Mouse (Mus musculus): Measurements from ENCODE around the gene Lrrc4. TPM values are rescaled to one million over a fixed set of nuclear protein-coding genes. Genes with fewer than 3 reads are reported as not detected.
A peak's percentile ranks its signal among the peaks of the same experiment; 100 is the strongest.

The Lrrc4 gene
- polyA plus RNA-seq, 1 experiment from 2014 or later, result 1.1 TPM

DNA sequence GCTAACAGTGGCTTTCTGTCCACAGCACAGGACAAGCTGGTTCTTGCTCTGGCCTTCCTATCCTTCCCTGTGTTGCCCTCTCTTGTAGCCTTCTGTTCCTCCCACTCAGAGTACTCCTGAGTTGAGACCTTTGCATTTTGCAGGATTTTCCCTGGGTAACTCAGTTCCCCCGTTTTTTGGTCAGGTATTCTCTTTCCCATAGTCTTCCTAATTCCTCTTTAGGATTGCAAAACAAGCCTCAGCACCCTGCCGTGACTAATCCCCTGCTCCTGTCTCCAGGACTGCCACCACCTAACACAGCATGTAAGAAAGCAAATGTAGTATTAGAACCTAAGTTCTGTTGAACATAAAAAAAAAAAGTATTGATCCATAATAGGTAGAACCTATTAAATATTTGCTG, 60.2 kb downstream of the Lrrc4 start:
- Histone ChIP-seq H3K27ac (replicated peaks; ENCODE audit: low read depth, low read length) (no peak overlapping the region), H3K9ac (replicated peaks; ENCODE audit: low read length) (no peak overlapping the region), H3K4me2 (ENCODE audit: low read depth, low read length) (no peak overlapping the region), H3K36me3 (replicated peaks; ENCODE audit: control insufficient read depth, insufficient read depth, low read depth, low read length) (no peaks in the 10 kb centered on the region), H3K4me3 (ENCODE audit: low read depth, low read length) (no peak overlapping the region), H3K4me1 (ENCODE audit: control insufficient read depth, insufficient read depth, low read length) (no peaks in the 10 kb centered on the region), H3K27me3 (ENCODE audit: control insufficient read depth, insufficient read depth, low read length) (no peaks in the 10 kb centered on the region), H3K9me3 (replicated peaks; ENCODE audit: control insufficient read depth, low read length) (no peaks in the 10 kb centered on the region)
- DNase-seq (ENCODE audit: low spot score), result no peak
- WGBS, result 27% methylated on average over 2 of the region's 2 CpGs
- ATAC-seq (replicated peaks; ENCODE audit: insufficient number of reproducible peaks, low FRiP score, low TSS enrichment, low read depth), result no peak

- Histone ChIP-seq H3K9ac (replicated peaks; ENCODE audit: low read length) (no peak overlapping the region), H3K27me3 (ENCODE audit: control insufficient read depth, insufficient read depth, low read length) (no peaks in the 10 kb centered on the region), H3K4me2 (ENCODE audit: low read depth, low read length) (no peak overlapping the region), H3K9me3 (replicated peaks; ENCODE audit: control insufficient read depth, low read length) (no peaks in the 10 kb centered on the region), H3K36me3 (replicated peaks; ENCODE audit: control insufficient read depth, insufficient read depth, low read depth, low read length) (no peaks in the 10 kb centered on the region), H3K4me1 (ENCODE audit: control insufficient read depth, insufficient read depth, low read length) (no peaks in the 10 kb centered on the region), H3K27ac (replicated peaks; ENCODE audit: low read depth, low read length) (no peak overlapping the region), H3K4me3 (ENCODE audit: low read depth, low read length) (no peak overlapping the region)
- WGBS, result 92% methylated on average over 6 of the region's 6 CpGs
- ATAC-seq (replicated peaks; ENCODE audit: insufficient number of reproducible peaks, low FRiP score, low TSS enrichment, low read depth) (no peak), DNase-seq (ENCODE audit: low spot score) (no peak)
These were observed 63.6 kb downstream of the Lrrc4 start for GRCm38 (mm10) chr6:28767891-28768481.

- ATAC-seq (replicated peaks; ENCODE audit: insufficient number of reproducible peaks, low FRiP score, low TSS enrichment, low read depth) (no peak), DNase-seq (ENCODE audit: low spot score) (no peak)
- H3K36me3 ChIP-seq (replicated peaks; ENCODE audit: control insufficient read depth, insufficient read depth, low read depth, low read length), result no peaks in the 10 kb centered on the region
- H3K27me3 ChIP-seq (ENCODE audit: control insufficient read depth, insufficient read depth, low read length), result no peaks in the 10 kb centered on the region
- WGBS, result 86% methylated on average over 3 of the region's 3 CpGs
- H3K4me1 ChIP-seq (ENCODE audit: control insufficient read depth, insufficient read depth, low read length), result no peaks in the 10 kb centered on the region
- H3K9ac ChIP-seq (replicated peaks; ENCODE audit: low read length), result no peak overlapping the region
- no peak overlapping the region for H3K4me3 ChIP-seq (ENCODE audit: low read depth, low read length)
- H3K27ac ChIP-seq (replicated peaks; ENCODE audit: low read depth, low read length), result no peak overlapping the region
- H3K4me2 ChIP-seq (ENCODE audit: low read depth, low read length), result no peak overlapping the region
- no peaks in the 10 kb centered on the region for H3K9me3 ChIP-seq (replicated peaks; ENCODE audit: control insufficient read depth, low read length)
These were observed 64.9 kb downstream of the Lrrc4 start for GRCm38 (mm10) chr6:28766622-28767021.

DNA sequence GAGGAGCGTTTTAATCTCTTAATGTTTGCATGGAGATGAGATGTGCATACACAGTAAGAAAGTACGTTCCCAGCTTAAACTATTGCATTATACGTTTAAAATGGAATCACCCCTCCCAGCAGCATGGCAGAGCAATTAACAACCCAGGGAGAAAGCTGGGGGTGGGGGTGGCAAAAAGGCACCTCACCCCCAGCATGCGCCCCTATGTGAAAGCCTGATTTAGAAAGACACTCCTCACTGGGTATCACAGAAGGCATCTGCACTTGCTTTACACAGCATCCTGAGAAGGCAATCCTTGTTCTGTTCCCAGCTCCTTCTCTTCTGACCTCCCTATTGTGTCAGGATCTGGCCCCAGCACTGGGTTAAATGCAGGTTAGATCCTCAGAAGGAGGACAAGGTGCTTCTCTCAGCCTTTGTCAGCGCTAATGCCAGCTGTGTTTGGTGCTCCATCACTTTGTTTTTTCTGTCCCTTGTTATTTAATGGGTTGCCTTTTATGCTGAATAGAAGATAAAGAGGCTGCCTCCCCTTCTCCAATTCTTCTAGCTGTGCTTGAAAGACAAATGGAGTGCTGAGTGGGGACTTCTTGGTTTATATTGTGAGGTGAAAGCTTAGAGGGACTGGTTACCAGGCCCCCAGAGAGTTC, 69.3 kb downstream of the Lrrc4 start:
- Histone ChIP-seq H3K4me2 (ENCODE audit: low read depth, low read length) (no peak overlapping the region), H3K9me3 (replicated peaks; ENCODE audit: control insufficient read depth, low read length) (no peaks in the 10 kb centered on the region), H3K4me1 (ENCODE audit: control insufficient read depth, insufficient read depth, low read length) (no peaks in the 10 kb centered on the region), H3K27ac (replicated peaks; ENCODE audit: low read depth, low read length) (no peak overlapping the region), H3K36me3 (replicated peaks; ENCODE audit: control insufficient read depth, insufficient read depth, low read depth, low read length) (no peaks in the 10 kb centered on the region), H3K4me3 (ENCODE audit: low read depth, low read length) (no peak overlapping the region), H3K27me3 (ENCODE audit: control insufficient read depth, insufficient read depth, low read length) (no peaks in the 10 kb centered on the region), H3K9ac (replicated peaks; ENCODE audit: low read length) (no peak overlapping the region)
- WGBS, result 29% methylated on average over 5 of the region's 5 CpGs
- DNase-seq (ENCODE audit: low spot score) (no peak), ATAC-seq (replicated peaks; ENCODE audit: insufficient number of reproducible peaks, low FRiP score, low TSS enrichment, low read depth) (no peak)

- Histone ChIP-seq H3K4me3 (ENCODE audit: low read depth, low read length) (no peak overlapping the region), H3K9me3 (replicated peaks; ENCODE audit: control insufficient read depth, low read length) (no peaks in the 10 kb centered on the region), H3K4me1 (ENCODE audit: control insufficient read depth, insufficient read depth, low read length) (no peaks in the 10 kb centered on the region), H3K27ac (replicated peaks; ENCODE audit: low read depth, low read length) (no peak overlapping the region), H3K4me2 (ENCODE audit: low read depth, low read length) (no peak overlapping the region), H3K27me3 (ENCODE audit: control insufficient read depth, insufficient read depth, low read length) (no peaks in the 10 kb centered on the region), H3K9ac (replicated peaks; ENCODE audit: low read length) (no peak overlapping the region), H3K36me3 (replicated peaks; ENCODE audit: control insufficient read depth, insufficient read depth, low read depth, low read length) (no peaks in the 10 kb centered on the region)
- ATAC-seq (replicated peaks; ENCODE audit: insufficient number of reproducible peaks, low FRiP score, low TSS enrichment, low read depth) (no peak), DNase-seq (ENCODE audit: low spot score) (no peak)
- 43% methylated on average over 3 of the region's 3 CpGs for WGBS
These were observed 69.8 kb downstream of the Lrrc4 start for GRCm38 (mm10) chr6:28761728-28762127.

- 88% methylated on average over 4 of the region's 4 CpGs for WGBS
- Histone ChIP-seq H3K9me3 (replicated peaks; ENCODE audit: control insufficient read depth, low read length) (no peaks in the 10 kb centered on the region), H3K4me1 (ENCODE audit: control insufficient read depth, insufficient read depth, low read length) (no peaks in the 10 kb centered on the region), H3K36me3 (replicated peaks; ENCODE audit: control insufficient read depth, insufficient read depth, low read depth, low read length) (no peaks in the 10 kb centered on the region), H3K4me3 (ENCODE audit: low read depth, low read length) (no peak overlapping the region), H3K27ac (replicated peaks; ENCODE audit: low read depth, low read length) (no peak overlapping the region), H3K9ac (replicated peaks; ENCODE audit: low read length) (no peak overlapping the region), H3K27me3 (ENCODE audit: control insufficient read depth, insufficient read depth, low read length) (no peaks in the 10 kb centered on the region), H3K4me2 (ENCODE audit: low read depth, low read length) (no peak overlapping the region)
- ATAC-seq (replicated peaks; ENCODE audit: insufficient number of reproducible peaks, low FRiP score, low TSS enrichment, low read depth), result no peak
- DNase-seq (ENCODE audit: low spot score), result no peak
These were observed 73.3 kb downstream of the Lrrc4 start for GRCm38 (mm10) chr6:28758293-28758692.

DNA sequence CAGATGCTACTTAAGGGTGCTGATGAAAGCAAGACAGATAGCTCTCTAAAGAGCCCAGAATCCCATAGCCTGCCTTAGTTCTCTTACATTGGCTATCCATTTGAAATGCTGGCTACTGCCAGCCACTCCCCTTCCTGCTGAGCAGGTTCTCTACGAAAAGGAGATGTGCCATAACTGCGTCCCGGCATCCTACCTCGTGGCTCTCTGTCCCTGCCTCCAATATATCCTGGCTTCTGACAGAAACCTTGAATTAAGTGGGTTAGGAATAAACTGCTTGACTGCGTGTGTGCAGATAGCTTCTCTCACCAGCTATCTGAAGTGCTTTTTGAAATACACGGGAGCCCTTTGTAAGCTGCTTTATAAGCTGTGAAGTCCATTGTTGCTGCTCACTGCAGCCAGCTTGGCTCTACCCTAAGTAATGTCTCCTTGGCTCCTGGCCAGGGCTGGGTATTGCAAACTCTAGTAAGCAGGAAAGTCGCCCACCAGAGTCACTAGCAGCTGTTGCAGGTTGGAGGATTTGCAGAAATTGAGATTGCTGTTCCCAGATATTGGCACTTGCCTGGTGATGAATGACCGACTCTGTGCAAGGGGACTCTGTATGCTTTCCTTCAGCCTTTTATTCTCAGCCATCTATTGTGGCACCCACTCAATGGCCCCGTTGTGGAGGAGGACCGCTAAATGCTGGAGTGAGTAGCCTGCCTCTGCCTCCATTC, 75.1 kb downstream of the Lrrc4 start:
- Histone ChIP-seq H3K27me3 (ENCODE audit: control insufficient read depth, insufficient read depth, low read length) (no peaks in the 10 kb centered on the region), H3K27ac (replicated peaks; ENCODE audit: low read depth, low read length) (no peak overlapping the region), H3K4me2 (ENCODE audit: low read depth, low read length) (no peak overlapping the region), H3K9ac (replicated peaks; ENCODE audit: low read length) (no peak overlapping the region), H3K4me1 (ENCODE audit: control insufficient read depth, insufficient read depth, low read length) (no peaks in the 10 kb centered on the region), H3K4me3 (ENCODE audit: low read depth, low read length) (no peak overlapping the region), H3K36me3 (replicated peaks; ENCODE audit: control insufficient read depth, insufficient read depth, low read depth, low read length) (no peaks in the 10 kb centered on the region), H3K9me3 (replicated peaks; ENCODE audit: control insufficient read depth, low read length) (no peaks in the 10 kb centered on the region)
- 72% methylated on average over 10 of the region's 10 CpGs for WGBS
- DNase-seq (ENCODE audit: low spot score) (peak; percentile 35), ATAC-seq (replicated peaks; ENCODE audit: insufficient number of reproducible peaks, low FRiP score, low TSS enrichment, low read depth) (peak; percentile 61; the same call in 1 of the 2 replicates)

Measured in embryonic facial prominence, embryonic 11.5 days (tissue).